Mouse (Mus musculus) E14TG2a.4 (cell line): ENCODE data around the gene Gpr37.

Experiments
- CTCF ChIP-seq: conservative IDR thresholded peaks from 2 replicates; pipeline ENCODE4 v1.5.1; 2014; ENCODE audit warnings: low read length
- NANOG ChIP-seq: IDR thresholded peaks from 2 replicates; pipeline ENCODE4 v1.6.1; 2014; ENCODE audit warnings: borderline replicate concordance, low read length, mixed read lengths
- POU5F1 ChIP-seq: IDR thresholded peaks from 2 replicates; pipeline ENCODE4 v1.6.1; 2014; ENCODE audit warnings: low read length, borderline replicate concordance

GRCm38 (mm10) chr6:25690284-25690605 lies 284 bp downstream of the Gpr37 start:
- TF ChIP-seq CTCF (no peak), POU5F1 (no peak), NANOG (no peak)
